Mouse (Mus musculus) liver, adult 2 months (tissue): ENCODE data around the gene Mrgprg.

Experiments
- CTCF ChIP-seq: fragments of 200-500 bp; IDR thresholded peaks from 2 replicates; pipeline ENCODE4 v1.5.1; 2011; ENCODE audit warnings: low read depth, low read length, control low read depth
- POLR2A ChIP-seq: fragments of 200-500 bp; IDR thresholded peaks from 2 replicates; pipeline ENCODE4 v1.6.1; 2011; ENCODE audit warnings: low read length, control low read depth; ENCODE audit not compliant: insufficient read depth; ENCODE audit errors: extremely low read depth

- TF ChIP-seq CTCF, result no peak
- TF ChIP-seq POLR2A, result no peak
These were observed 9.1 kb downstream of the Mrgprg start for GRCm38 (mm10) chr7:143757696-143758095.
